Mouse (Mus musculus): ENCODE results near the gene Adamts4. TPM values are rescaled to one million over a fixed set of nuclear protein-coding genes. Genes with fewer than 3 reads are reported as not detected.
"Not testable (repeated sequence)": the region's sequence is repeated elsewhere in the genome, so short reads cannot be mapped to it uniquely, and the experiment has no call there.

Adamts4 gene
- polyA plus RNA-seq, 1 experiment = 10.2 TPM

DNA sequence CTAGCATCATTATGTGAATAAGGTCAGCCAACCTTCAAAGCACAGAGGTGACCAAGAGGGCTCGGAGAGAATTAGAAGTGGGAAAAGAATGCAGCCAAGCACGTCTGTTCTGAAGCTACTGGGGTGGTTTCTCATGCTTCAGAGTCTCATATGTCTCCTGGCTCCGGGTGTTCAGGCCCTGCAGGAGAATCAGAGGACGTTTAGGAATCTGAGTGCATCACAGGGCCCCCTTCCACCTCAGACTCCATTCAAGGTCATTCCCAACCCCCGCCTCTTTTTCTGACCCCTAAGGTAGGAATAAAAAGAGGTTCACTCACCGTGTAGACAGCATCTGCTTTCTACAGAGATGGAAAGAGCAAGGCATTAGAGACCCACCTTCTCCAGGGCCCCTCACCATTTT, 20.5 kb upstream of the Adamts4 start:
- no peak for DNase-seq (ENCODE audit: extremely low spot score in 1 of 2, low spot score in 1 of 2)

DNA sequence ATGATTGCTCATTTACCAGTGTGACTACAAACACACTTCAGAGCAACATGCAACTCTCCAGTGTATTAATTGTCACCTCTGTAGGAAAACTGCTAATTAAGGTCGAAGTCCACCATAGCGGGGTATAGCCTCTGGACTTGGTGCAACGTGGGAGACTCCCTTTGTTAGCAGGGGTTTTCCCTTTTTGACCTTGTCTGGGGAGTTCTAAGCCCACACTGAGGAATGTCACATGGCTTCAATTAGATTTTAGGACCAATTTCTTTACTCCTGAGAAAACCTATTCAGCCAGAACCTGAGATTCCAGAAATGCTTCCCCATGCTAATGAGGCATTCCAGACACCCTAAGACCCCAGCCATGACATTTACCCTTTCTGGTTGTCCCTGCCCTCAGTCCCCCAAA, 20.0 kb upstream of the Adamts4 start:
- no peak for DNase-seq (ENCODE audit: extremely low spot score in 1 of 2, low spot score in 1 of 2)

DNA sequence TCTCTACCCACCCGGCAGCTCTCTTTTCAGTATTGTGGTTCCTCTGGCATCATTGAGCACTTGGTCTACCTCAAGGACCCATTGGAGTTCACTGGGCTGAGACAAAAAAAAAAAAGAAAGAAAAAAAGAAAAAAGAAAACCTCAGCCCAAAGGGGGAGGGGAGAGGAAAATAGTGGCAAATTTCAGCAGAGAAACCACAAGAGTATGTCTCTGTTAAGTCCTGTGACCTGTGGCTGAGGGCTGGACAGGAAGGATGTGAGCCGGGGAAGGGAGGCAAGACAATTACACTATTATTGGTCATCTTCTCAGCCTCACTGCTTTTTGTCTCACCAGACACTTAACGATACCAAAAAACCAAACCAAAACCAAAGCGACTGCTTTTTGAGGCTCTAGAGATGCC, 18.4 kb upstream of the Adamts4 start:
- DNase-seq (ENCODE audit: extremely low spot score in 1 of 2, low spot score in 1 of 2) = no peak

DNA sequence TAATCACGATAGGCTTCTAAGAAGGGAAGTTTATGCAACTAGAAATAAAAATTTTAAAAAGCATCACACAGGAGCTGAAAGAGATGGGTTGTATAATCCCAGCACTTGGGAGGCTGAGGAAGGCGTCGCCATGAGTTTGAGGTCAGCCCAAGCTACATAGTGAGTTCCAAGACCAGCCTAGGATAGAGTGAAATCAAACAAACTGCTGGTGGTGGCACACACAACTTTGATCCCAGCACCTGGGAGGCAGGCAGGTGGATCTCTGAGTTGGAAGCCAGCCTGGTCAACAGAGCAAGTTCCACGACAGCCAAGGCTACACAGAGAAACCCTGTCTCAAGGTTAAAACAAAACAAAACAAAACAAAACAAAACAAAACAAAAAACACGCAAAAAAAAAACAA, 17.9 kb upstream of the Adamts4 start:
- no peak for DNase-seq (ENCODE audit: extremely low spot score in 1 of 2, low spot score in 1 of 2)

DNA sequence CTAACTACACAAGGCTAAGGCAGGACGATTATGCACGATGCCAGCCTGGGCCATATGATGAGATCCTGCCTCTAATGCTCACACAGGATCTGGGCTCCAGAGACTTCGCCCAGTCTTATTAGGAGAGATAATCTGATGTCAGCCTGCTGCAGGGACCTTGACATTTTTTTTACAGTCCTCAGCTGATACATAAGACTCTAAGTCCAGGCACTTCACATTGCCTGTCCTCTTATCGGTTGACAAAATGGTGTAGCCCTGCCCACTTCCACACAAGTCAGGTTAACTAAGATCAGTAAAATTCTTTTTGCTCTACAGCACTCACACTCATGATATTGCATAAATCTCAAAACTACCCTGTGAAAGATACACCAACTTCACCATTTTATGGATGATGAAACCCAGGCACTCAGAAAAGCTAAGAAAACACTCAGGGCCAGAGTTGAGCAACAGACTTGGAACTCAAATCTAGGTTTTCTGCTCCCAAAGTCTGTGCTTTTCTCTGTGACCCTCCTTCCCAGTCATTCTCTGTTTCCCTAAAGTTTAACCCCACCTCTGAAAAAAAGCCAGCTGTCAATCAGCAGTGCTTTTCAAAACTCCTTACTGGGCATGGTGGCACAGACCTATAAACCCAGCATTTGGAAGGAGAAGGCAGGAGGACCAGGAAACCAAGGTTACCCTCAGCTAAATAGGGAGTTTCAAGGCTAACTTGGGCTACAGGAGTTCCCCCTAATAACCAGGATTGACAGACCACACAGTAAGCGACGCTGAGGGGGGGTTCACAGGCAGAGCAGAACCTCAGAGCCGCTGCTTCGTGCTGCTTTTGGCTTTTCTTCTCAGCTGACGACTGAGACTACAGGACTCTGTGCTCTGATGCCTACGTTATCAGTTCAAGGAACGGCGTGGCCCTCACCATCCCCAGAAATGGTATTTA, 17.2 kb upstream of the Adamts4 start:
- no peak for DNase-seq (ENCODE audit: extremely low spot score in 1 of 2, low spot score in 1 of 2)

DNA sequence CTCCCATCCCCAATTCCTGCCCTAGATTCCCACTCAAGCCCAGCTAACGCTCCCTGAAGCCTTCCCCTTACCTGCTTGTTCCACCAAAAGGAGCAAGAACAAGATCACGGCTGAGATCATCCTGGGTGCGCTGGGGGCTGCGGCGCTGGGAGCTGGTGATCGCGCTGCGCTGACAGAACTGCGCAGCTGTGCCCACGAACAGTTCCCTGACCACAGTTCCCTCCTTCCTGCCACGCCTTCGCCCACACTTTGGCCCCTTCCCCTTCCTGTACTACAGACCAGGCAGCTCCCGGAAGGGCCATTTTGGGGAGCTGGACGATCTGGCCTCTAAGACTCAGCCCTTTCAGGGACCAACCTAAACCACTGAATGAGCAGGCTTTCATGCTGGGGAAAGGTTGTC, 16.1 kb upstream of the Adamts4 start, which contains the start of gene Fcer1g:
Fcer1g (minus strand) TSS at position 240 of the 400 bp plus-strand sequence.
- no peak for DNase-seq (ENCODE audit: extremely low spot score in 1 of 2, low spot score in 1 of 2)

DNA sequence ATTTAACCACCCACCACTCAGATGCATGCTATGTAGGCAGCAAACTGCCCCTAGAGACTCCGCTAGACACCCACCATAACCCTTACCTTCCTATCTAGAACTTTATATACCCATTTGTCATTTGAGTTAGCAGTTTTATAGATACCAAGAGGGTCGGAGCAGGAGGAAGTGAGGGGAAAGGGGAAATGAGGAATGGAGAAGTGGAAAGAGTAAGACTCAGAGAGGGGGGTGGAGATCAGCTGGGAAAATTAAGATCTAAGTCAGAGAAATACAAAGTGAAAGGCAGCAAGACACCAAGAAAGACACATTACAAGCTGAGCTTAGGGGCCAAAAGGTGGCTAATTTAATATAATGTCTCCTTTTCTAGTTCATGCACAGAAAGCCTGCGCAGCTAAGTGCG, 15.7 kb upstream of the Adamts4 start:
- DNase-seq (ENCODE audit: extremely low spot score in 1 of 2, low spot score in 1 of 2) = no peak

DNA sequence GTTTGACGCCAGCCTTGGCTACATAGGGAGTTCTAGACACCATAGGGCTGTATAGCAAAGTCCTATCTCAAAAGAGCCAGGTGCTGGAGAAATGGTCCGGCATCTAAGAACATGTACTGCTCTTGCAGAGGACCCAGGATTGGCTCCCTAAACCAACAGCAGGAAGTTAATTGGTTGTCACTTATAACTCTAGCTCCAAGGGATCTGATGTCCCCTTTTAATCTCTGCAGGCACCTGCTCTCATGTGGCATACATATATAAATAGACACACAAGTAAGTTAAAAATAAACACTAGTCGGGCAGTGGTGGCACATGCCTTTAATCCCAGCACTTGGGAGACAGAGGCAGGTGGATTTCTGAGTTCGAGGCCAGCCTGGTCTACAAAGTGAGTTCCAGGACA, 14.4 kb upstream of the Adamts4 start:
- DNase-seq (ENCODE audit: extremely low spot score in 1 of 2, low spot score in 1 of 2) = no peak

DNA sequence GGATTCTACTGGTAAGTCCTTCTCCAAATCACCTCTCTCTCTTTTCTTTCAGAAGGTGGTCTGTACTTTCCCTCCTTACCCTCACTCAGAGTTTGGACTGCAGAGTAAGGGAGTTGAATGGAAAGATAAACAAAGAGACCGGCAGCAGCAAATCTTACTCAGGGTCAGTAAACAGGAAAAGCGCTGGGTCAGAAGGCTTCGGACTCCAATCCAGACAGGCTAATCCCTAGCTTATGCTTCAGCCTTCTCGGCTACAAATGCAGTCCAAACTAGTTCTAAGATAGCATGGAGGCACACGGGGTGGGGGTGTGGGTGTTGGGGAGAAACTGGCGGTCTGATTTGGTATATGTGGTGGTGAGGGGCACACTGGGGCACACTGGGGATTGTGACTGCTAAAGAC, 12.8 kb upstream of the Adamts4 start:
- no peak for DNase-seq (ENCODE audit: extremely low spot score in 1 of 2, low spot score in 1 of 2)

DNA sequence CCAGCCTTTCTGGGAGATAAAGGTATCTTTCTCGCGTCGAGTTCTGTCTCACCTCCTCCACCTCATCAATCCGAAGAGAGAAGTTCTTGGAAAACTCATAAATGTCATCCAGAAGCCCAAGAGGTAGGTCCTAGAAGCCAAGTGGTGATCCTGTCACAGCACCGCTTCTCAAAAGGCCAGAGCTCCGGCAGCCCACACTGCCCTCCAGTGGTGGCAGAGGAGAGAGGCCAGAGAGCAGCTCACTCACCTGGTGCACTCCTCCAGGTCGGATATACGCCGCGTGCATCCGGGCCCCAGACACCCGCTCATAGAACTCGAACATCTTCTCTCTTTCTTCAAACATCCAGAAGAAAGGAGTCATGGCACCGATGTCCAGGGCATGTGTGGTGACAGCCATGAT, 11.8 kb upstream of the Adamts4 start:
- DNase-seq (ENCODE audit: extremely low spot score in 1 of 2, low spot score in 1 of 2) = peak in 1 of 2 experiments; percentile 57

DNA sequence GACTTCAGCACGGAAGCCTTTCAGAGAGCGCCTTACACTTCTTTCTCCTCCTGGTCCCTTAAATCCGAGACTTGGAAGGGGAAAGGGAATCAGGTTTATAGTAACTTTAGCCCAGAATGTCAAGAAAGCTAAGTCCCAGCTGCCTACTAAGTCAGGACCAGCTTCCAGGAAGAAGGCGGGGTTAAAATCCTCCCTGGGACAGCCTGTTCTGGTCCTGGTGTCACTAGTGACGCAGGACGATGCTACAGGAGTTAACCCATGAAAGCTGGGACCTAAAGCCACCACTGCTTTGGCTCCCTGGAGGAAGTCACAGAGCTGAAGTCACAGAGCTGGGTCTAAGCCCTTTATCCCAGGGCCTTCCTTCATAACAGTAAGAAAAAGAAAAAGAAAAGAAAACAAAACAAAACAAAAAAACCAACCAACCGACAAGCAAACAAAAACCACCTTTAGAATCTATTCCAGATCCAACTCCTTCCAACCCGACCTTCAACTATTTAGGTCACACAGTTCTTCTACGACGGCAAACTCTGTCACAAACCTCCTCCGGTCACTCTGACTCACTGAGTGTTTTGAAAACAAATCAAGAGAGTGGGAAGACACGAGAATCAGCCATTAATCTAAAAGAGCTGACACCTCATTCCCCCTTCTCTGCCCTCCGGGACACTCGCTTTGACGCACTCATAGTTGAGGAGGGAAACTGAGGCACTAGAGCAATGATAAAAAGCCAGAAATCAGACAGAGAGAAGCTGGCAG, 10.1 kb upstream of the Adamts4 start:
- no peak for DNase-seq (ENCODE audit: extremely low spot score in 1 of 2, low spot score in 1 of 2)

DNA sequence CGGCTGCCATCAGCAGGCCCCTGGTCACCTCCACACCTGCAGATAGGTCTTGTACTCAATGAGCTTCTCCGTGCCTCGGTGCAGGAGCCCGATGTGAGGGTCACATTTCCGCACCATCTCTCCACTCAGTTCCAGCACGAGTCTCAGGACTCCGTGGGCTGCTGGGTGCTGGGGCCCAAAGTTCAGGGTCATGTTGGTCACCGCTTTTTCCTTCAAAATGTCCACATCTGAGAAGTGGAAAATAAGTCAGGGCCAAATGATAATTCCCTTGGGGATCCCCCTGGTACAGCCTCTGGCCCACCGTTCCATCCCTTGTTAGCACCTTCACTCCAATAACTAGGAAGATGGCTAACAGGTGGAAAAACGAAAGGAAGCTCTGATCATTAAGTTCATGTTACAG, 9.3 kb upstream of the Adamts4 start:
- no peak for DNase-seq (ENCODE audit: extremely low spot score in 1 of 2, low spot score in 1 of 2)

DNA sequence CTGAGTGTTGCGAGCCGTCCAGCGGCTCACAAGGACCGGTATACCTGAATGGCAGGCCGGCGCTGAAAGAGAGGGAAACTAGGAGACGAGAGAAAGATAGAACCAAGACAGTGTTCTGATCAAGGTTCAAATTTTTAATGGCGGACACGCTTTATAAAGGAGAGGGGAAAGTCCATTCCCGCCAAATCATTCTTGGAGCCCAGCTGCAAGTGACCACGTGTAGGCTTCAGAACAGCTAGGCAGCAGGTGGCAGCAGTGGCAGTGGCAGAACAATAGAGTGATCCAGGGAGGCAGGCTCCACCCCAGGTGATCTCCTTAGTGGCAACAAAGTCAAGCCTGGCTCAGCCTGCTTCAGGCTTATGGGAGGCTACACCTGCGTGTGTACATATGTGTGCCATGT, 8.3 kb upstream of the Adamts4 start:
- DNase-seq (ENCODE audit: extremely low spot score in 1 of 2, low spot score in 1 of 2) = not testable (repeated sequence)

DNA sequence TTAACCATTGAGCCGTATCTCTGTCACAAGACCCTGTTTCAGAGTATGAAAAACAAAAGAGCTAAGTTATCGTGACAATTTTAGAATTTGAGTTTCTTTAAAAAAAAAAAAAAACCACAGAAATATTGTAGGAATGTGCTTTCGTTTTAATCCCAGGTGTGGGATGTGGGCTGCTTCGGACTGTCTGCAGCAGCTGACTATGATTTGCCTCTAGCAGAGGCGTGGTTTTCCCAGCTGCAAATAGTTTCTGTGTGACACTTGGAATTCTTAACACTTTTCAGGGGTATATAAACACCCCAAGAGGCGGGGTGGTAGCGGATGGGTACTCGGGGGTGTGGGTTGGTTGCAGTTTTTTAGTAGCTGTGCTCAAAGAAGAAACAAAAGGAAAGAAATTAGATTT, 4.9 kb upstream of the Adamts4 start:
- DNase-seq (ENCODE audit: extremely low spot score in 1 of 2, low spot score in 1 of 2) = no peak

DNA sequence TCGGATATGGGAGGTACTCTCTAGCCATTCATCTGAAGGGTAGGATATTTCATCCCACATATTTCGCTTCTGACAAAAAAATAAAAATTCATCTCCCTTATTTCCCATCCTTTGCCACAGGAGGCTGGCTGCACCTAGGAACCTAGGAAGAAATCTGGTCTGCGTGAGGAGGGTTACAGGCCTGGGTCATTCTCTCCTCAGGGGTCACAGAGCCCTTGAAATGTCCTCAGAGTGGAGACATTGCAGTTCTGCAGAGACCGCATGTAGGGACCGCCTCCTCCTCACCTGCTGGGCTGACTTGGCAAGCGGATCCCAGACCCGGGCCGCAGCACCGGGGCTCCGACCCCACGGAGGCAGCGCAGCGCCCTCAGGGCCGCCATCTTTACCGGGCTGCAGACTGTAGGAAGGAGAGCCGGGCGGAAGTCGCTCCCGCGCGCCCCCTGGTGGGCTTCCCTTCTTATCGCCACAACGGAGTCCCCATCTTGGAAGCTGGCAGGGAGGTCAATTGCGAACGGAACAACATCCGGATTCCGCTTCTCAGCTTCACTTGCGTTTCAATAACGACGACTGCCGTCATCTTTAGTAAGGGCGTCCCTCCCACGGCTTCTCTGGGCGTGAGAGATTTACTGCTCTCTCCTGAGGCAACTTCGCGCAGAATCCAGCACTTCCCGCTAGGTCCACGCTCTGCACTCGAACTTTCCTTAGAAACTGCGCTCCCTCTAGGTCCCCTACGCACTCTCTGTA, 3.3 kb upstream of the Adamts4 start:
- peak; percentile 98 to 99 for DNase-seq (ENCODE audit: extremely low spot score in 1 of 2, low spot score in 1 of 2)

DNA sequence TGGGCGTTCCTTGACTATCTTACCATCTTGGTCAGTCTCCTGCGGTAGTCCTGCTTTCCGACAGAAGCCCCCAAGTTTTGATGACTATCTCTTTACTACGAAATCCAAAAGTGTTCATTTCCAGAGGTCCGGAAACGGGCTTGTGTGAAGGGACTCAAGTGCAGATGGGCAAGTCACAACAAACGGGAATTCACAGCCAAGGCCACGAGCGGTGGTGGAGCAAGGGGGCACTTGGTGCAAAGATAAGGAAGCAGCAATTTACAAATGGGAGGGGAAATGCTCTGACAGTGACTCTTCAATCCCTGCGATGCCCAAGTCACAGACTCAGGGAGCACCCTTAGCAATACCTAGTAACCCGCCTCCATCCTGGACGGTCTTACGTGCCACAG, 2.8 kb upstream of the Adamts4 start:
- DNase-seq (ENCODE audit: extremely low spot score in 1 of 2, low spot score in 1 of 2) = no peak

DNA sequence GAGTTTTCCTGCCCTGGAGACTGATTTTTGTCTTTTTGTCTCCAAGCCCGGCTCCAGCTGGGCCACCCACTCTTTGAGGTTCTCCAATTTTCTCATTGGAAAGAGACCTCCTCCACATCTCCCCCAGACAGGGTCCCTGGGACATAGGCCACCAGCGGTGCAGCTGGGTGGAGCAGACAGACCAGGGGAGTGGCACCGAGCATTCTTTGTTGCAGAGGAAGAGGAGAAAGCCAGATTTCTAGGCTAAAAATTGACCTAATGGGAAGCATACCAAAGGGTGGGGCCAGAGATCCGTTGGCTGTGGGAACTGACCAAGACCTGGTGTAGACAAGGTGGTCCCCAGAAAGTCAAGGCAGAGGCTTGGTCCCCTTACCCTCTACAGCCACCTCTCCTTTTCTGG, 2.3 kb upstream of the Adamts4 start:
- DNase-seq (ENCODE audit: extremely low spot score in 1 of 2, low spot score in 1 of 2) = no peak

DNA sequence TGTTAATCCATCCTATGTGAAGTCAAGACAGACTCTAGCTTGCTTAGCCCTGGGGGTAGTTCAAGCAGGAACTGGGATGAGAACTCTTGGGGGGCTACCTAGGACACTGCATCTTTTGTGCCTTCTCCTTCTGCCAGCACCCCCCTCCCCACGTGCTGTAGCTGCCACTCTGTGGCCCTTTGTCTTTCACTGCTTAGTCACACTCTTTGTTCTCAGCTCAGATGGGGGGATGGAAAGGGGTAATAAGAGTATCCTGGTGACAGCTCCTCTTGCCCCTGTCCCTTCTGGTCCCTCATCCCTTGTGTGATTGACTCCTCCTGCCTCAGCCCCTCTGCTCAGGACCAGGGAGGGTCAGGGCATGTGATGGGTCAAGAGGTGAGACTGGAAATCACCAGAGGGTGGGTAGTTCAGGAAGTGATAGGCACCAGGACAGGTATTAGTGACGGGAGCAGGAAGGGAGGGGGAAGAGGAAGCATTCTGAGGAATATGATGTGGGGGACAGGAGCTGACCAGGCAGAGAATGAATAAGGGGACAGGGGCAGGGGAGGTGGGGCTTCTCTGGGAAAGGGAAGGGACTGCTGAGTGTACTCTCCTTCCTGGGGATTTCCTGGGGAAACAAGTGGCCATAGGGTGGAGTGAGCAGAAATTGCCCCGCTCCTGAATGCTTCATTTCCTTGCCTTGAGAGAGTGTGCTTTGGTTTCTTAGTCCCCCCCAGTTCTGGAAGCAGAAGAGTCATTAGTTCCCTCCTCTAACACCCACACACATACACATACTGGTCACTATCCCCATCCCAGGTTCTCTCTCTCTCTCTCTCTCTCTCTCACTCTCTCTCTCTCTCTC, 1.6 kb upstream of the Adamts4 start:
- DNase-seq (ENCODE audit: extremely low spot score in 1 of 2, low spot score in 1 of 2) = peak in 1 of 2 experiments; percentile 27

DNA sequence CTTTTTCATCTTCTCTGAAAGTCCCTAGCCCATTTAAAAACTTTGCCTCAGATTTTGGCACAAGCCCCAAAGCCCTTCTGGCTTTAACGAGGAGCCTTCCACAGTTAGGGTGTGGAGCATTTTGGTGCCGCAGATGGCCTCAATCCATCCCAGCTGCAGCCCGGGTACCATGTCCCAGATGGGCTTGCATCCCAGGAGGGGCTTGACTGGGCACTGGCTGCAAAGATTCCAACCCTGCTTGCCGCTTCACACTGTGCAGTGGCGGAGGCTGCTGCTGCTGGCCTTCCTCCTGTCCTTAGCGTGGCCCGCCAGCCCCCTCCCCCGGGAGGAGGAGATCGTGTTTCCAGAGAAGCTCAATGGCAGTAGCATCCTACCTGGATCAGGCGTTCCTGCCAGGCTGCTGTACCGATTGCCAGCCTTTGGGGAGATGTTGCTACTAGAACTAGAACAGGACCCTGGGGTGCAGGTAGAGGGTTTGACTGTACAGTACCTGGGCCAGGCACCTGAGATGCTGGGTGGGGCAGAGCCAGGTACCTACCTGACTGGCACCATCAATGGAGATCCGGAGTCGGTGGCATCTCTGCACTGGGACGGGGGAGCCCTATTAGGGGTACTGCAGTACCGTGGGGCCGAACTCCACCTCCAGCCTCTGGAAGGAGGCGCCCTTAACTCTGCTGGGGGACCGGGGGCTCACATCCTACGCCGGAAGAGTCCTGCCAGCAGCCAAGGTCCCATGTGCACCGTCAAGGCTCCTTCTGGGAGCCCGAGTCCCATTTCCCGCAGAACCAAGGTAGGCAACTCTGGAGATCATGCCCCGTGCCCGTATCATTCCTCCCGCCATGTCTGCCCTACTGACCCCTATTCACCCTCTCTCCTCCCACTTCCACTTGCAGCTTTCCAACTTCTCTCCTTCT, 716 bp downstream of the Adamts4 start, which contains the start of gene Ndufs2:
Ndufs2 (minus strand) TSS at position 709 of the 914 bp plus-strand sequence.
- DNase-seq (ENCODE audit: extremely low spot score in 1 of 2, low spot score in 1 of 2) = no peak

All from frontal cortex, adult 2 months (tissue).